Mouse (Mus musculus) spleen, adult 2 months (tissue): ENCODE results near the gene Gpr161.

Experiments
- CTCF ChIP-seq: fragments of 200-500 bp; IDR thresholded peaks from 2 replicates; pipeline ENCODE4 v1.5.1; 2011; ENCODE audit warnings: mild to moderate bottlenecking, inconsistent platforms; ENCODE audit not compliant: insufficient read depth, insufficient read length, insufficient replicate concordance; ENCODE audit errors: extremely low read depth
- POLR2A ChIP-seq: fragments of 200-500 bp; IDR thresholded peaks from 2 replicates; pipeline ENCODE4 v1.6.1; 2011; ENCODE audit warnings: low read depth, low read length, inconsistent platforms

GRCm38 (mm10) chr1:165302455-165303208 lies 7.0 kb downstream of the Gpr161 start:
- TF ChIP-seq CTCF, result no peak
- TF ChIP-seq POLR2A, result no peak
